Mouse (Mus musculus) midbrain, embryonic 16.5 days (tissue): ENCODE measurements at regions not wholly inside any gene's neighbourhood (a gene's known extent, or its start where the extent isn't known, plus 50 kb on each side); places are given as distances from the start of the nearest gene placed in this dataset.
A peak's percentile ranks its signal among the peaks of the same experiment; 100 is the strongest.

Experiments
- ATAC-seq: fragments of 200-750 bp; cut with Nextera tagmentation; 2 replicates; pipeline ENCODE4 v1.8.0; 2017; ENCODE audit warnings: moderate TSS enrichment
- H3K27ac ChIP-seq: fragments of 300-500 bp; sonication (generic); 2 replicates; pipeline ENCODE4 v1.5.1; 2014; ENCODE audit warnings: mild to moderate bottlenecking, low read length, mixed read lengths
- H3K27me3 ChIP-seq: fragments of 300-500 bp; sonication (generic); 2 replicates; pipeline ENCODE4 v1.6.1; 2014; ENCODE audit warnings: low read depth, low read length, mixed read lengths; ENCODE audit not compliant: control insufficient read depth, insufficient read depth
- H3K36me3 ChIP-seq: fragments of 300-500 bp; sonication (generic); 2 replicates; pipeline ENCODE4 v1.6.1; 2014; ENCODE audit warnings: mild to moderate bottlenecking, low read length, moderate library complexity, mixed read lengths; ENCODE audit not compliant: control insufficient read depth, insufficient read depth
- H3K4me1 ChIP-seq: fragments of 300-500 bp; sonication (generic); 2 replicates; pipeline ENCODE4 v1.6.1; 2014; ENCODE audit warnings: mild to moderate bottlenecking, low read length, mixed read lengths; ENCODE audit not compliant: control insufficient read depth, insufficient read depth
- H3K4me2 ChIP-seq: fragments of 300-500 bp; sonication (generic); 2 replicates; pipeline ENCODE4 v1.6.1; 2014; ENCODE audit warnings: mild to moderate bottlenecking, low read length, mixed read lengths
- H3K4me3 ChIP-seq: fragments of 300-500 bp; sonication (generic); 2 replicates; pipeline ENCODE4 v1.5.1; 2014; ENCODE audit warnings: low read depth, mild to moderate bottlenecking, low read length, moderate library complexity, mixed read lengths
- H3K9ac ChIP-seq: fragments of 300-500 bp; sonication (generic); 2 replicates; pipeline ENCODE4 v1.6.1; 2014; ENCODE audit warnings: low read depth, low read length, mixed read lengths
- H3K9me3 ChIP-seq: fragments of 300-500 bp; sonication (generic); replicated peaks from 2 replicates; pipeline ENCODE4 v1.6.1; 2014; ENCODE audit warnings: mild to moderate bottlenecking, low read length, mixed read lengths; ENCODE audit not compliant: control insufficient read depth, poor library complexity, severe bottlenecking
- WGBS: fragments of 180-500 bp; shearing (Covaris S2); extraction: QIAGEN DNeasy Blood & Tissue Kit; methylation state at CpG from one replicate; pipeline ENCODE4 v1.1.7; 2014; 5-methylcytosine and 5-hydroxymethylcytosine counted together

GRCm38 (mm10) chr4:52197777-52198176 is 241.3 kb upstream of the Smc2 start:
- Histone ChIP-seq H3K4me1 (no peaks in the 10 kb centered on the region), H3K9ac (no peak overlapping the region), H3K27ac (no peak overlapping the region), H3K9me3 (no peaks in the 10 kb centered on the region), H3K36me3 (no peaks in the 10 kb centered on the region), H3K4me3 (no peak overlapping the region), H3K4me2 (no peak overlapping the region), H3K27me3 (no peaks in the 10 kb centered on the region)
- WGBS, result 80% methylated on average over 3 of the region's 3 CpGs
- no peak for ATAC-seq

- H3K9ac ChIP-seq, result no peak overlapping the region
- H3K4me2 ChIP-seq, result no peak overlapping the region
- no peak overlapping the region; the same call in none of the 2 replicates for H3K27ac ChIP-seq
- peaks cover 6% of the 10 kb centered on the region; the same call in 1 of the 2 replicates for H3K4me1 ChIP-seq
- no peaks in the 10 kb centered on the region for H3K9me3 ChIP-seq
- ATAC-seq, result peak; percentile 12; the same call in 1 of the 2 replicates
- no peaks in the 10 kb centered on the region for H3K27me3 ChIP-seq
- H3K36me3 ChIP-seq, result no peaks in the 10 kb centered on the region
- no peak overlapping the region for H3K4me3 ChIP-seq
Observed at GRCm38 (mm10) chr4:52210601-52211000, 228.4 kb upstream of the Smc2 start.

- no peak overlapping the region for H3K4me2 ChIP-seq
- H3K27ac ChIP-seq, result no peak overlapping the region; the same call in none of the 2 replicates
- ATAC-seq, result peak; percentile 93
- no peaks in the 10 kb centered on the region for H3K9me3 ChIP-seq
- no peaks in the 10 kb centered on the region for H3K27me3 ChIP-seq
- WGBS, result 21% methylated on average over 5 of the region's 5 CpGs
- H3K36me3 ChIP-seq, result no peaks in the 10 kb centered on the region
- H3K4me1 ChIP-seq, result peaks cover 6% of the 10 kb centered on the region; the same call in 1 of the 2 replicates
- H3K9ac ChIP-seq, result no peak overlapping the region
- H3K4me3 ChIP-seq, result no peak overlapping the region
Observed at GRCm38 (mm10) chr4:52211022-52211421, 228.0 kb upstream of the Smc2 start.

- ATAC-seq, result no peak
- H3K36me3 ChIP-seq, result no peaks in the 10 kb centered on the region
- peaks cover 6% of the 10 kb centered on the region; the same call in 1 of the 2 replicates for H3K4me1 ChIP-seq
- H3K27me3 ChIP-seq, result no peaks in the 10 kb centered on the region
- H3K4me2 ChIP-seq, result no peak overlapping the region
- no peaks in the 10 kb centered on the region for H3K9me3 ChIP-seq
- no peak overlapping the region for H3K9ac ChIP-seq
- H3K27ac ChIP-seq, result no peak overlapping the region
- 69% methylated on average over 3 of the region's 3 CpGs for WGBS
- H3K4me3 ChIP-seq, result no peak overlapping the region
Observed at GRCm38 (mm10) chr4:52213363-52213762, 225.7 kb upstream of the Smc2 start.
